Mouse (Mus musculus) liver, embryonic 14.5 days (tissue): ENCODE results near the gene Cd86. TPM values are rescaled to one million over a fixed set of nuclear protein-coding genes. Genes with fewer than 3 reads are reported as not detected.

Experiments
- ATAC-seq: fragments of 200-750 bp; cut with Nextera tagmentation; 2 replicates; pipeline ENCODE4 v1.8.0; 2017; ENCODE audit warnings: moderate number of reproducible peaks, mild to moderate bottlenecking, moderate library complexity; ENCODE audit not compliant: insufficient read depth
- DNase-seq, 3 experiments: peaks; one replicate each; pipeline ENCODE4 v3.0.0-alpha.2; 2012 to 2013; ENCODE audit warnings: low read depth in 3 of 3, low spot score in 3 of 3
- H3K27ac ChIP-seq: fragments of 300-500 bp; sonication (generic); 2 replicates; pipeline ENCODE4 v1.5.1; 2014; ENCODE audit warnings: moderate library complexity, mild to moderate bottlenecking, control low read depth, inconsistent platforms
- H3K27me3 ChIP-seq: fragments of 300-500 bp; sonication (generic); 2 replicates; pipeline ENCODE4 v1.6.1; 2014; ENCODE audit warnings: mild to moderate bottlenecking, low read length, moderate library complexity; ENCODE audit not compliant: control insufficient read depth, insufficient read depth
- H3K36me3 ChIP-seq: fragments of 300-500 bp; sonication (generic); replicated peaks from 2 replicates; pipeline ENCODE4 v1.6.1; 2014; ENCODE audit warnings: low read depth; ENCODE audit not compliant: control insufficient read depth, insufficient read depth
- H3K4me1 ChIP-seq, 2 experiments: fragments of 200-500 bp in 1 of 2; fragments of 300-500 bp in 1 of 2; sonication (generic) in 1 of 2; replicated peaks; 2 replicates each; pipeline ENCODE4 v1.6.1; 2012 to 2014; ENCODE audit warnings: antibody characterized with exemption in 1 of 2, inconsistent platforms in 1 of 2, low read length in 1 of 2; ENCODE audit not compliant: control insufficient read depth in 2 of 2, insufficient read depth in 2 of 2
- H3K4me2 ChIP-seq: fragments of 300-500 bp; sonication (generic); 2 replicates; pipeline ENCODE4 v1.6.1; 2014; ENCODE audit warnings: low read depth, mild to moderate bottlenecking, control low read depth, moderate library complexity
- H3K4me3 ChIP-seq, 2 experiments: fragments of 200-500 bp in 1 of 2; fragments of 300-500 bp in 1 of 2; sonication (generic) in 1 of 2; 2 replicates each; pipeline ENCODE4 v1.5.1; 2012 to 2014; ENCODE audit warnings: low read depth in 2 of 2, low read length in 2 of 2, mild to moderate bottlenecking in 2 of 2, control low read depth in 1 of 2, inconsistent platforms in 1 of 2, moderate library complexity in 1 of 2; ENCODE audit not compliant: insufficient read depth in 1 of 2
- H3K9ac ChIP-seq: fragments of 300-500 bp; sonication (generic); replicated peaks from 2 replicates; pipeline ENCODE4 v1.6.1; 2014; ENCODE audit warnings: mild to moderate bottlenecking, control low read depth, moderate library complexity
- H3K9me3 ChIP-seq: fragments of 300-500 bp; sonication (generic); 2 replicates; pipeline ENCODE4 v1.6.1; 2016; ENCODE audit warnings: low read length, mixed read lengths; ENCODE audit not compliant: control insufficient read depth
- CTCF ChIP-seq: IDR thresholded peaks from 2 replicates; pipeline ENCODE4 v1.5.1; 2016; ENCODE audit warnings: antibody characterized with exemption, low read depth, control low read depth
- EP300 ChIP-seq: IDR thresholded peaks from 2 replicates; pipeline ENCODE4 v1.6.1; 2016; ENCODE audit warnings: antibody characterized with exemption, low read depth
- WGBS: fragments of 180-500 bp; shearing (Covaris S2); extraction: QIAGEN DNeasy Blood & Tissue Kit; methylation state at CpG from one replicate; pipeline ENCODE4 v1.1.7; 2014; ENCODE audit not compliant: insufficient replicate concordance; 5-methylcytosine and 5-hydroxymethylcytosine counted together
- polyA plus RNA-seq, 2 experiments: library from polyadenylated mRNA; depleted of rRNA in 1 of 2; stranded (reverse) in 1 of 2; unstranded in 1 of 2; fragments of >200 nt; fragmentation: Nextera tagmentation in 1 of 2; extraction: Ambion mirVana in 1 of 2; gene quantifications; 2 replicates each; pipeline versions ENCODE4 v1.2.1 to v1.2.3; 2012 to 2014

Cd86 gene
- polyA plus RNA-seq, 2 experiments: 4.8 to 7.7 TPM

DNA sequence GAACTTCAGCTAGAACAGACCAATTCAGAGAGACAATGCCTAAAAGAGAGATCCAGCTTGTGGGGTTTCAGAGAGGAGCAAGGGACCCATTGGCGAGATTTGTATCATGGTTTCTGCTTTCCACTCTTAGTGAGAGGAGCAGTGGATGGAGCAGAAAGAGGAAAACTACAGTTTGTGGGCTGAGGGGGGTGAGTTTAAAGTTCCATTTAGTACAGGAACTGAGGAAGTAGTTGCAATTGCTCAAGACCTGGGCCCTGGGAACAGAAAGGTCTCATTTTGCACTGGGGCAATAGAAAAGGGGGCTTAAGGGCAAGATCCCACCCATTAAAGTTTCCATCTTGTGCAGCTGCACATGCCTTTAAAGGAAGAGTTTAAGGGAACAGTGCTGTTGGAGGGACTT is 76.0 kb downstream of the Cd86 start:
- Histone ChIP-seq H3K27ac (no peak overlapping the region), H3K27me3 (no peaks in the 10 kb centered on the region), H3K9me3 (no peaks in the 10 kb centered on the region), H3K4me3 (no peak overlapping the region), H3K4me1 (no peaks in the 10 kb centered on the region), H3K4me2 (no peak overlapping the region), H3K9ac (no peak overlapping the region), H3K36me3 (no peaks in the 10 kb centered on the region)
- DNase-seq: no peak
- no peak for ATAC-seq
- no peak for TF ChIP-seq CTCF
- TF ChIP-seq EP300: no peak
- WGBS: 42% methylated on average over 1 of the region's 1 CpGs

GRCm38 (mm10) chr16:36587971-36588370 is 77.9 kb downstream of the Cd86 start:
- WGBS: 9% methylated on average over 4 of the region's 4 CpGs
- Histone ChIP-seq H3K9ac (no peak overlapping the region), H3K4me1 (no peaks in the 10 kb centered on the region), H3K27me3 (no peaks in the 10 kb centered on the region), H3K27ac (no peak overlapping the region), H3K36me3 (no peaks in the 10 kb centered on the region), H3K4me3 (no peak overlapping the region), H3K4me2 (no peak overlapping the region), H3K9me3 (no peaks in the 10 kb centered on the region)
- TF ChIP-seq EP300 (no peak), CTCF (no peak)
- no peak for ATAC-seq
- DNase-seq: no peak

- no peaks in the 10 kb centered on the region for H3K36me3 ChIP-seq
- H3K4me2 ChIP-seq: no peak overlapping the region
- no peak overlapping the region for H3K27ac ChIP-seq
- DNase-seq (no peak), ATAC-seq (no peak)
- H3K4me3 ChIP-seq: no peak overlapping the region
- no peaks in the 10 kb centered on the region for H3K9me3 ChIP-seq
- no peaks in the 10 kb centered on the region for H3K27me3 ChIP-seq
- no peaks in the 10 kb centered on the region for H3K4me1 ChIP-seq
- WGBS: 38% methylated on average over 3 of the region's 3 CpGs
- H3K9ac ChIP-seq: no peak overlapping the region
- TF ChIP-seq EP300 (no peak), CTCF (no peak)
Measured at GRCm38 (mm10) chr16:36582073-36582472, 83.8 kb downstream of the Cd86 start.

- Histone ChIP-seq H3K36me3 (no peaks in the 10 kb centered on the region), H3K4me3 (no peak overlapping the region), H3K9me3 (no peaks in the 10 kb centered on the region), H3K4me2 (no peak overlapping the region), H3K4me1 (no peaks in the 10 kb centered on the region), H3K27ac (no peak overlapping the region), H3K27me3 (no peaks in the 10 kb centered on the region), H3K9ac (no peak overlapping the region)
- WGBS: 57% methylated on average over 8 of the region's 8 CpGs
- DNase-seq (no peak), ATAC-seq (no peak)
- no peak for TF ChIP-seq CTCF
- no peak for TF ChIP-seq EP300
Measured at GRCm38 (mm10) chr16:36571942-36572341, 93.9 kb downstream of the Cd86 start.

- no peak for TF ChIP-seq EP300
- no peak for TF ChIP-seq CTCF
- Histone ChIP-seq H3K36me3 (no peaks in the 10 kb centered on the region), H3K4me3 (no peak within 1 kb of the TSS), H3K9me3 (no peaks in the 10 kb centered on the region), H3K27ac (no peak within 1 kb of the TSS), H3K4me1 (no peaks in the 10 kb centered on the region), H3K4me2 (no peak within 1 kb of the TSS), H3K27me3 (peaks cover 6% of the 10 kb centered on the region), H3K9ac (no peak within 1 kb of the TSS)
- WGBS: 6% methylated on average over 36 of the region's 36 CpGs
- ATAC-seq (no peak), DNase-seq (no peak)
Measured at GRCm38 (mm10) chr16:36561386-36562338, 104.2 kb downstream of the Cd86 start, which contains the start of gene Casr. Casr (minus strand) TSS chr16:36562141.
